ENCODE assay signal across 10 mouse cellular contexts in genomic region chr13:60099469-60100129, GRCm38 (mm10).
A peak's percentile ranks its signal among the peaks of the same experiment; 100 is the strongest.
DNase-seq lines count a peak whose midpoint lies in the region; ATAC-seq and TF ChIP-seq lines count a peak whose summit lies in the region.
"Had no signal": no experiment of that assay in that cellular context is flagged by ENCODE, and none has a peak within 500 bp of the region (broad histone marks: within the 10 kb centered on the region; RNA-seq: fewer than 3 reads in every experiment).

No protein-coding gene starts in this region.

- no peak overlapping the region for H3K4me2 ChIP-seq in neural tube, embryonic 15.5 days
- H3K4me2 ChIP-seq: hindbrain, embryonic 15.5 days had no signal

- intact Hi-C loops in left cerebral cortex, adult 2 months (cut with DNase I): no loop called here
- intact Hi-C loops in left cerebral cortex, postnatal 10 days (cut with DNase I): no loop called here

- no peaks in the 10 kb centered on the region for H3K27me3 ChIP-seq in neural tube, embryonic 15.5 days (replicated peaks)
- H3K27me3 ChIP-seq: hindbrain, embryonic 15.5 days had no signal

- no peak overlapping the region for H3K4me3 ChIP-seq in left cerebral cortex, adult 2 months
- H3K4me3 ChIP-seq in neural tube, embryonic 15.5 days (replicated peaks): no peak overlapping the region
- H3K4me3 ChIP-seq: hindbrain, embryonic 15.5 days had no signal

- H3K4me1 ChIP-seq in neural tube, embryonic 15.5 days: peaks cover 15% of the 10 kb centered on the region; the same call in 1 of the 2 replicates

- WGBS in neural tube, embryonic 15.5 days: 56% methylated on average over 14 of the region's 14 CpGs

- no peaks in the 10 kb centered on the region for H3K9me3 ChIP-seq in neural tube, embryonic 15.5 days (replicated peaks)
- H3K9me3 ChIP-seq: hindbrain, embryonic 15.5 days had no signal

- no peak for TF ChIP-seq POLR2A in brain, embryonic 14.5 days (IDR thresholded peaks at IDR 0.05; ENCODE audit: borderline replicate concordance, extremely low read depth, insufficient read depth, insufficient read length, poor library complexity, severe bottlenecking)

- no peak overlapping the region for H3K27ac ChIP-seq in left cerebral cortex, adult 2 months
- no peak overlapping the region for H3K27ac ChIP-seq in neural tube, embryonic 15.5 days (replicated peaks)
- H3K27ac ChIP-seq: hindbrain, embryonic 15.5 days had no signal

- no peak for DNase-seq in left cerebral cortex, adult 2 months (ENCODE audit: extremely low spot score in 1 of 2, low spot score in 2 of 2)
- no peak for DNase-seq in left cerebral cortex, postnatal 10 days (ENCODE audit: extremely low spot score in 1 of 2, low spot score in 2 of 2)
- DNase-seq in brain, embryonic 14.5 days (ENCODE audit: low read depth): peak; percentile 44
- peak; percentile 51 for DNase-seq in kidney, postnatal 10 days
- DNase-seq in left cerebral cortex, adult 9 months (ENCODE audit: low spot score in 2 of 2): no peak
- no peak for DNase-seq in right cerebral cortex, postnatal 14 days
- no peak for DNase-seq in adrenal gland, postnatal 4 days (ENCODE audit: low spot score in 2 of 2)
- DNase-seq: thymus, postnatal 4 days had no signal

- peak; percentile 29; the same call in 1 of the 2 replicates for ATAC-seq in neural tube, embryonic 15.5 days (ENCODE audit: low FRiP score)

- H3K9ac ChIP-seq in neural tube, embryonic 15.5 days (replicated peaks): no peak overlapping the region
- H3K9ac ChIP-seq: hindbrain, embryonic 15.5 days had no signal

- peak; percentile 31 for TF ChIP-seq CTCF in left cerebral cortex, adult 2 months (IDR thresholded peaks at IDR 0.05)
- peak; percentile 50 for TF ChIP-seq CTCF in brain, embryonic 14.5 days (IDR thresholded peaks at IDR 0.05; ENCODE audit: borderline replicate concordance, extremely low read depth, insufficient read depth, insufficient read length)

- no peaks in the 10 kb centered on the region for H3K36me3 ChIP-seq in neural tube, embryonic 15.5 days
- H3K36me3 ChIP-seq: hindbrain, embryonic 15.5 days had no signal

Comparison
In these comparisons a context has a peak if more than half of its experiments do, and no peak if none do; other contexts are left out.
1. DNase-seq: peak in brain, embryonic 14.5 days (single experiment) and kidney, postnatal 10 days (single experiment); none in left cerebral cortex, adult 2 months (0 of 2), left cerebral cortex, postnatal 10 days (0 of 2), left cerebral cortex, adult 9 months (0 of 2), right cerebral cortex, postnatal 14 days (single experiment) and adrenal gland, postnatal 4 days (0 of 2).